Mouse (Mus musculus): ENCODE measurements around the gene Samsn1. TPM values are rescaled to one million over a fixed set of nuclear protein-coding genes. Genes with fewer than 3 reads are reported as not detected.

Gene Samsn1
- polyA plus RNA-seq, 1 experiment: not detected

DNA sequence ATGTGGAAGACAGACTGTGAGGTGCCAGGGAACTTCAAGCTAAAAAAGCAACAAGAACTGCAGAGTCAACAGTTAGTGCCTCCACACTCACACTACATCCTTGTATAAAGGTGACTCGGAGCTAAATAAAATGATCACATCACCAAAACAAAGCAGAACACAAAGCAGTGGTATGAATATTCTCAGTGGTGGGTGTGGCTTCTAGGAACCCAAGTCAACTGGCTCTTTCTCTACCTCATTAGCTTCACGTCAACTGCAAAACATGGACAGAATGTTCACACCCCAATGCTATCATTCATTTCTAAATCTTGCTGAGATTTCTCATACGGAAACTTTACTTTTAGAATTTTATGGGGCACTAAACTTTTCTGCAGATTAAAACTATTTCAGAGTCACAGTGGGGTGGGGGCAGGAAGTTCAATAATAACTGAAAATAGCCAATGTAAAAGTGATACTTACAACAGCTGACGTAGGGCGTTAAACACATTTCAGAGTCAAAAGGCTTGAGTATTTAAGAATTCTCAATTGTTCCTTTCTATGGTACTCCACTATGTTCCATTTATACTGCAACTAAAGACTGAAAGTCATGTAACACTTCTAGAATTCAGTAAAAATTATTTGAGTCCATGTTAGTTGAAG is 127.7 kb downstream of the Samsn1 start:
- H3K4me3 ChIP-seq (ENCODE audit: insufficient read depth, low read length): no peak overlapping the region
- H3K27ac ChIP-seq (ENCODE audit: insufficient read depth, low read length): no peak overlapping the region
- TF ChIP-seq POLR2A (IDR thresholded peaks at IDR 0.05; ENCODE audit: low read depth, low read length): no peak
- no peak for TF ChIP-seq CTCF (IDR thresholded peaks at IDR 0.05; ENCODE audit: borderline replicate concordance, insufficient read depth, low read length)
- no peaks in the 10 kb centered on the region for H3K4me1 ChIP-seq (ENCODE audit: control insufficient read depth, insufficient read depth, low read length)

DNA sequence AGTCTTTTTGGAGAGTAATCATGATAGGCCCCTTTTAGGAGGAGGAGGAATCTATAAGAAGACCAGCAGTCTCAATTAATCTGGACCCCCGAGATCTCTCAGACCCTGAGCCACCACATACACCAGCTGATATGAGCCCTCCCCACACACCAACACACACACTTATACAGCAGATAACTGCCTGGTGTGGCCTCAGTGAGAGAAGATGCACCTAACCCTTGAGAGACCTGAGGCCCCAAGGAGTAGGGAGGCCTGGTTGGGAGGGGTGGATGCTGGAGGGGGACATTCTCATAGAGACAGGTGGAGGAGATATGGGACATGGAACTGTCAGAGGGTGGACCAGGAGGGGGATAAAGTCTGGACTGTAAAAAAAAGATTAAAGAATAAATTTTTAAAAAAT is 128.6 kb downstream of the Samsn1 start:
- Histone ChIP-seq H3K27ac (ENCODE audit: insufficient read depth, low read length) (no peak overlapping the region), H3K4me3 (ENCODE audit: insufficient read depth, low read length) (no peak overlapping the region), H3K4me1 (ENCODE audit: control insufficient read depth, insufficient read depth, low read length) (no peaks in the 10 kb centered on the region)
- TF ChIP-seq CTCF (IDR thresholded peaks at IDR 0.05; ENCODE audit: borderline replicate concordance, insufficient read depth, low read length) (no peak), POLR2A (IDR thresholded peaks at IDR 0.05; ENCODE audit: low read depth, low read length) (no peak)

DNA sequence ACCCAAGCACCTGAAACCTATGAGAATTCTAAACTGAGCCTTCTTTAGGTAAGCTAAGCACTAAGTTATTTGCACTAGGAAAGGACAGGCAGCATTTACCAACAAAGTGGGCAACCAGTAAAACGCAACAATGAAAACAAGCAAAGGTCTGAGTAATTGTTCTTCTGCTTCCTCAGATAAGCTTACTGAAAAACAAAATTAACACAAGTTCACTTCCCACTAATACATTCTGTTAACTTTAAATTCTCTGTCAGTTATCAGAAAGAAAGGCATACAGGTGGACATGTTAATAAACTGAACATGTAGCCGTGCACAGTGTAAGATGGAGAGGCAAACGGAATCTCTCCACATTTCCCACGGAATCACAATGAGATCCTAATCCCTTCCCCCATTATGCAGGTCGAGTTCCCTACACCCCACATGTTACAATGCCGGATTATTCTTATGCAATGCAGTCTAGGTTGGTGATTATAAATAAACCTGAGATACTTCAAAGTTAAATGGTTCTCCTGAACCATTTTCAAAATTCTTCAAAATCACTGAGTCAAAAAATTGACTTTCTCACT is 132.9 kb downstream of the Samsn1 start:
- no peak overlapping the region for H3K4me3 ChIP-seq (ENCODE audit: insufficient read depth, low read length)
- no peak overlapping the region for H3K27ac ChIP-seq (ENCODE audit: insufficient read depth, low read length)
- TF ChIP-seq POLR2A (IDR thresholded peaks at IDR 0.05; ENCODE audit: low read depth, low read length) (no peak), CTCF (IDR thresholded peaks at IDR 0.05; ENCODE audit: borderline replicate concordance, insufficient read depth, low read length) (no peak)
- no peaks in the 10 kb centered on the region for H3K4me1 ChIP-seq (ENCODE audit: control insufficient read depth, insufficient read depth, low read length)

DNA sequence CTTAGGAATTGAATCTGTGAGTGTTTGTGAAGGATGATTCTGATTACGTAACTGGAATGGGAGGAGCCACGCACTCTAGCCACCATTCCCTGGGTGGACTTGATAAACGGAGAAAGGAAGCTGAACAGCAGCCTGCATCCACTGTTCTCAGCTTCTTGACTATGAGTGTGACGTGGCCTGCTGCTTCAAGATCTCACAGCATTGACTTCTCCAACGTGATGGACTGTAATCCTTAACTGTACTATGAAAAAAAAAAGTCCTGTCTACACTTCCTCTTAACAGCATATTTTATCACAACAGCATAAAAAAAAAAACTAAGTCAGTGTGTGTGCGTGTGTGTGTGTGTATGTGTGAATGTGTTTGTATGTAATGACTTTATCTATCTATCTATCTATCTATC is 134.9 kb downstream of the Samsn1 start:
- no peak overlapping the region for H3K27ac ChIP-seq (ENCODE audit: insufficient read depth, low read length)
- no peaks in the 10 kb centered on the region for H3K4me1 ChIP-seq (ENCODE audit: control insufficient read depth, insufficient read depth, low read length)
- no peak for TF ChIP-seq CTCF (IDR thresholded peaks at IDR 0.05; ENCODE audit: borderline replicate concordance, insufficient read depth, low read length)
- no peak for TF ChIP-seq POLR2A (IDR thresholded peaks at IDR 0.05; ENCODE audit: low read depth, low read length)
- H3K4me3 ChIP-seq (ENCODE audit: insufficient read depth, low read length): no peak overlapping the region

DNA sequence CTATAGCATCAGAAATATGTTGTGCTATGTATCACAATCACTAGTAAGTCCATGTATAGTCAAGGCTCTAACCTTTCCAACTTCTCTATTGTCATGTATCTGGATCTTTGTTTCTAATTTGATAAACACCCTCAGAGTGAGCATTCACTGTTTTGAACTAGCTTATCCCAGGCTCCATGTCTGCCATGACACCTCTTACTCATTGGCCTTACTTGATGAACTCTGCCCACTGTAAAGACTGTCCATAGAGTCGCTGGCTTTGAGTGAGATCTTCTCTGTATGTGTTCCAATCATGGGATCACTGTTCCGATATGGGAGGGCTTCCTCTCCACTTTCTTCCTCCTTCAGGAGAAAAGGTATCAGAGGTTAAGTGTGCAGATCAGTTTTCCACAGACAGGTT is 143.2 kb downstream of the Samsn1 start:
- TF ChIP-seq POLR2A (IDR thresholded peaks at IDR 0.05; ENCODE audit: low read depth, low read length) (no peak), CTCF (IDR thresholded peaks at IDR 0.05; ENCODE audit: borderline replicate concordance, insufficient read depth, low read length) (no peak)
- peaks cover 4% of the 10 kb centered on the region; the same call in 1 of the 2 replicates for H3K4me1 ChIP-seq (ENCODE audit: control insufficient read depth, insufficient read depth, low read length)
- H3K4me3 ChIP-seq (ENCODE audit: insufficient read depth, low read length): no peak overlapping the region
- no peak overlapping the region for H3K27ac ChIP-seq (ENCODE audit: insufficient read depth, low read length)

DNA sequence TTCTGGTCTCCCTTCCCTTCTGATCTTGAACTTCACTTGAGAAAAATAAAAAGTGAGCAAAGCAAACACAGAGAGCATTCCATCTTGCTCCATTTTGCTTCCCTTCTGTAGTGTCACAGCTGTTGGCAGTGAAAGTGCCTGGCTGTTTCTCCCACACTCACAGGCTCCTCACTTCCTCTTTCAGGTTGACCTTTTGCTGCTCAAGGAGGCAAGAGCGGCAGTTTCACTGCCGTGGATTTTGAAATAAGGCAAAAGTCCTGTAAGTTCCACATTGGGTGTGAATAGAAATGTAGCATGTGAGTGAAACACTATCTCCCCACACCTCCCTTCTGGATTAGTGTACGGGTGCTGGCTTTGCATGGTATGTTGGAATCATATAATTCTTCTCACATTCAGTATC is 144.9 kb downstream of the Samsn1 start:
- TF ChIP-seq POLR2A (IDR thresholded peaks at IDR 0.05; ENCODE audit: low read depth, low read length) (no peak), CTCF (IDR thresholded peaks at IDR 0.05; ENCODE audit: borderline replicate concordance, insufficient read depth, low read length) (no peak)
- Histone ChIP-seq H3K27ac (ENCODE audit: insufficient read depth, low read length) (peak overlapping the region; percentile 41), H3K4me3 (ENCODE audit: insufficient read depth, low read length) (no peak overlapping the region), H3K4me1 (ENCODE audit: control insufficient read depth, insufficient read depth, low read length) (peaks cover 4% of the 10 kb centered on the region; the same call in 1 of the 2 replicates)

DNA sequence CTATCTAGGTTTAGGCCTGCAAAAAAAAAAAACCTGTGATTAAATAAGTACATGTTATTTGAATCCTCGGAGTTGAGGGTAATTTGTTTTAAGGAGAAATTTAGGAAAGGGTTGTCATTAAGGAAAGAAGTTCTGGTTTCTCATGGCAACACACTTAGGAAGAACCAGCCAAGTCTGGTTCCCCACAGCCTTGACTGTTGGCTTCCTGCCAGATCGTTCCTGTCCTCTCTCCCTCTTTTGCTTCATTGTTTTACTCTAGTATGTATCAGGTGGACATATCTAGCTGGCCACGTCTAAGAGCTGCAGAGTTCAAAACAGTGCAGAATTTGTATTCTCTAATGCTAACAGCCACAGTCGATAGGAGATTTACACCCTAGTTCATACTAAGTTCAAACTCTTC is 146.2 kb downstream of the Samsn1 start:
- TF ChIP-seq CTCF (IDR thresholded peaks at IDR 0.05; ENCODE audit: borderline replicate concordance, insufficient read depth, low read length): no peak
- TF ChIP-seq POLR2A (IDR thresholded peaks at IDR 0.05; ENCODE audit: low read depth, low read length): no peak
- H3K4me3 ChIP-seq (ENCODE audit: insufficient read depth, low read length): no peak overlapping the region
- H3K27ac ChIP-seq (ENCODE audit: insufficient read depth, low read length): no peak overlapping the region
- peaks cover 4% of the 10 kb centered on the region; the same call in 1 of the 2 replicates for H3K4me1 ChIP-seq (ENCODE audit: control insufficient read depth, insufficient read depth, low read length)

DNA sequence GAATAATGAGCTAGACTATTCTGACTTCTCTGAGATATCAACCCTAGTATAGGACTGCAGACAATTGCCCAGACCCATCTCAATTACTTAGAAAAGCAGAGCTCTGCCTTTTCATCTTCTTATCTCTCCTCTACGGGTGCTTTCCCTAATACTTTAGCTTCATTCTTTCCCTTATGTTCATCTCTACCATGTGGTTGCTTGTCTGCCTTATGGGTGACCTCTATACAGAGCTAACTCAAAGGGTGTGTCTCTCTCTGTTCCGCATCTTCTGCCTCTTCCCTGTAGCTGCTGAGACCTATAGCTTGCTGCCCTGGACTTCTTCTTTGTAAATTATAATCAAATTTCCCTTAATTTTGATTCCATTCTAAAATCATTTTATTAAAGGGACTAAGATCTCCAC is 147.6 kb downstream of the Samsn1 start:
- H3K4me3 ChIP-seq (ENCODE audit: insufficient read depth, low read length): no peak overlapping the region
- no peak for TF ChIP-seq POLR2A (IDR thresholded peaks at IDR 0.05; ENCODE audit: low read depth, low read length)
- no peak for TF ChIP-seq CTCF (IDR thresholded peaks at IDR 0.05; ENCODE audit: borderline replicate concordance, insufficient read depth, low read length)
- no peak overlapping the region for H3K27ac ChIP-seq (ENCODE audit: insufficient read depth, low read length)
- peaks cover 4% of the 10 kb centered on the region; the same call in 1 of the 2 replicates for H3K4me1 ChIP-seq (ENCODE audit: control insufficient read depth, insufficient read depth, low read length)

DNA sequence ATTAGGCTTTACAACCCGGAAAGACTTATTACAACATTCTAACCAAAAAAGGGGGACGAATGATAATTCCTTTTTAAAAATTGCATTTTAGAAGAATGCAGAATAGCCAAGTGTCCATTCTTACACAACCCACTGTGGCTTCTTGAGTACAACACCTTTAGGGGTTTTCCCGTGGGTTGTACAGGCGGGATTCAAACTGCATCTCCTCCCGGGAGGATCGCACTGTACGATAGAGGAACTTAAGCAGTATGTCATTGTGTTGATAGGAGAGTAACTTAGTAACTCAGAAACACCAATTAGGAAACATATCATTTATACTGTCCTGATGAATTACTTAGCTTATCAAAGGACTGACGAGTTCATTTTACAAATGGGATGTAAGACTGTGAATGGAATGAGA is 149.8 kb downstream of the Samsn1 start:
- Histone ChIP-seq H3K4me1 (ENCODE audit: control insufficient read depth, insufficient read depth, low read length) (peaks cover 4% of the 10 kb centered on the region; the same call in 1 of the 2 replicates), H3K27ac (ENCODE audit: insufficient read depth, low read length) (no peak overlapping the region), H3K4me3 (ENCODE audit: insufficient read depth, low read length) (no peak overlapping the region)
- TF ChIP-seq POLR2A (IDR thresholded peaks at IDR 0.05; ENCODE audit: low read depth, low read length): no peak
- no peak for TF ChIP-seq CTCF (IDR thresholded peaks at IDR 0.05; ENCODE audit: borderline replicate concordance, insufficient read depth, low read length)

DNA sequence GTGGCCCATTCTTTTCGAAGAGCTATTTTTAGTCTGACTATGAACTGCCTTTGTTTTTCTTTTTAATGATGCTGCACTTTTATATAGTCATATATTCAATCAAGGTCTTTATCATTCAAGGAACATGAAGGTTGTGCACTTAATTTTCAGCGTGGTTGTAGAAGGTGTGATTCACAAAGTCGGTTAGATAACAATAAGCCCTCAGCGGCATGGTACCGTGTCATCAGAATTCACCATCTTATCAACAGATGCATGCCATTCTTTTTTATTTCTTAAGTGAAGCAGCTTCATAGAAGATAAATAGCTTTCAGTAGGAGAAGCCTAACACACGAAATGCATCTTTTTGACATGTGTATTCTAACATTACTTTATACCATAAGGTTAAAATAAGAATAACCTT is 154.7 kb downstream of the Samsn1 start:
- Histone ChIP-seq H3K27ac (ENCODE audit: insufficient read depth, low read length) (no peak overlapping the region), H3K4me3 (ENCODE audit: insufficient read depth, low read length) (no peak overlapping the region), H3K4me1 (ENCODE audit: control insufficient read depth, insufficient read depth, low read length) (no peaks in the 10 kb centered on the region)
- no peak for TF ChIP-seq POLR2A (IDR thresholded peaks at IDR 0.05; ENCODE audit: low read depth, low read length)
- no peak for TF ChIP-seq CTCF (IDR thresholded peaks at IDR 0.05; ENCODE audit: borderline replicate concordance, insufficient read depth, low read length)
